Mouse (Mus musculus) lung, postnatal 25 days (tissue): ENCODE measurements at regions not wholly inside any gene's neighbourhood (a gene's known extent, or its start where the extent isn't known, plus 50 kb on each side); places are given as distances from the start of the nearest gene placed in this dataset.
A peak's percentile ranks its signal among the peaks of the same experiment; 100 is the strongest.

Experiments used
- DNase-seq: peaks from one replicate; pipeline ENCODE4 v3.0.0; 2022; ENCODE audit warnings: low spot score

GRCm38 (mm10) chr7:37388843-37389702 is 384.4 kb downstream of the Zfp536 start:
- DNase-seq, result no peak

- DNase-seq, result no peak
These were observed 383.7 kb downstream of the Zfp536 start for GRCm38 (mm10) chr7:37389703-37390087.

GRCm38 (mm10) chr7:37390271-37390670 is 383.2 kb downstream of the Zfp536 start:
- no peak for DNase-seq

GRCm38 (mm10) chr7:37392122-37392521 is 381.3 kb downstream of the Zfp536 start:
- no peak for DNase-seq

- DNase-seq, result no peak
These were observed 380.8 kb downstream of the Zfp536 start for GRCm38 (mm10) chr7:37392604-37393003.

- DNase-seq, result no peak
These were observed 380.4 kb downstream of the Zfp536 start for GRCm38 (mm10) chr7:37393071-37393470.

- DNase-seq, result peak; percentile 8
These were observed 378.4 kb downstream of the Zfp536 start for GRCm38 (mm10) chr7:37394965-37395426.

GRCm38 (mm10) chr7:37395881-37396513 is 377.4 kb downstream of the Zfp536 start:
- DNase-seq, result no peak

- DNase-seq, result no peak
These were observed 370.0 kb downstream of the Zfp536 start for GRCm38 (mm10) chr7:37403483-37403882.

GRCm38 (mm10) chr7:37413350-37413749 is 360.1 kb downstream of the Zfp536 start:
- no peak for DNase-seq

- DNase-seq, result no peak
These were observed 351.7 kb downstream of the Zfp536 start for GRCm38 (mm10) chr7:37421704-37422103.
